Mouse (Mus musculus) cortical plate, adult 2 months (tissue): ENCODE measurements at regions not wholly inside any gene's neighbourhood (a gene's known extent, or its start where the extent isn't known, plus 50 kb on each side); places are given as distances from the start of the nearest gene placed in this dataset.

ENCODE experiments used
- CTCF ChIP-seq: fragments of 200-500 bp; IDR thresholded peaks from 2 replicates; pipeline ENCODE4 v1.5.1; 2011; ENCODE audit warnings: mild to moderate bottlenecking, control low read depth, low read length; ENCODE audit not compliant: insufficient read depth; ENCODE audit errors: extremely low read depth
- POLR2A ChIP-seq: fragments of 200-500 bp; IDR thresholded peaks from 2 replicates; pipeline ENCODE4 v1.6.1; 2011; ENCODE audit warnings: mild to moderate bottlenecking, low read length, control low read depth; ENCODE audit not compliant: insufficient read depth; ENCODE audit errors: extremely low read depth

- TF ChIP-seq CTCF (no peak), POLR2A (no peak)
Observed at GRCm38 (mm10) chr1:90380034-90380705, 176.4 kb downstream of the Ackr3 start.
